Mouse (Mus musculus) bone marrow macrophage, adult 2 months (primary cell): ENCODE results near the gene Shank2.

ENCODE experiments used
- CTCF ChIP-seq: IDR thresholded peaks from 2 replicates; pipeline ENCODE4 v1.5.1; 2012; ENCODE audit warnings: low read depth, mild to moderate bottlenecking, low read length, moderate library complexity
- POLR2A ChIP-seq: IDR thresholded peaks from 2 replicates; pipeline ENCODE4 v1.6.1; 2012; ENCODE audit warnings: mild to moderate bottlenecking, low read depth, low read length, borderline replicate concordance

DNA sequence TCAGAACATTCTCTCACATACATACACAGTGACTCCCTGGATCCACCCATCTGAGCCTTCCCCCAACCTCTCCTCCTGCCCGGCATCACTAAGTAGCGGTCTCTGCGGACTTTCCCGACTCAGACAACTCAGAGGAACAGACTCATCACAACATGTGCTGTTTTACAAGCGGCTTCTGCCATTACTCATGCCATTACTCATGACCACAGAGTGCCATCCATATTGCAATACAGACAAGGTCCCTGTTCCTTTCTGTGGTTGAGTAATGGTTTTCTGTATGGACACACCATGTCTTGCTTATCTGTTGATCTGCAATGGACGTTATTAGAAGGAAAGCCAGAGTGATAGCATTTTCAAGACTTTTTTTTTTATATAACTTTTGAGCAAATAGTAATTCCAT, 338.6 kb downstream of the Shank2 start:
- TF ChIP-seq CTCF (no peak), POLR2A (no peak)
